Mouse (Mus musculus) hindbrain, embryonic 14.5 days (tissue): ENCODE data around the gene Gclm. TPM values are rescaled to one million over a fixed set of nuclear protein-coding genes. Genes with fewer than 3 reads are reported as not detected.

ENCODE experiments used
- ATAC-seq: fragments of 200-750 bp; cut with Nextera tagmentation; 2 replicates; pipeline ENCODE4 v1.8.0; 2017; ENCODE audit warnings: moderate number of reproducible peaks, mild to moderate bottlenecking, moderate TSS enrichment, moderate library complexity; ENCODE audit not compliant: low FRiP score
- DNase-seq: peaks from one replicate; pipeline ENCODE4 v3.0.0-alpha.2; 2015; ENCODE audit warnings: low spot score
- H3K27ac ChIP-seq: fragments of 300-500 bp; sonication (generic); 2 replicates; pipeline ENCODE4 v1.5.1; 2014; ENCODE audit warnings: mild to moderate bottlenecking, moderate library complexity
- H3K27me3 ChIP-seq: fragments of 300-500 bp; sonication (generic); 2 replicates; pipeline ENCODE4 v1.6.1; 2014; ENCODE audit warnings: mild to moderate bottlenecking, low read length, mixed read lengths; ENCODE audit not compliant: control insufficient read depth, insufficient read depth
- H3K36me3 ChIP-seq: fragments of 300-500 bp; sonication (generic); replicated peaks from 2 replicates; pipeline ENCODE4 v1.6.1; 2014; ENCODE audit not compliant: control insufficient read depth, insufficient read depth
- H3K4me1 ChIP-seq: fragments of 300-500 bp; sonication (generic); replicated peaks from 2 replicates; pipeline ENCODE4 v1.6.1; 2014; ENCODE audit warnings: antibody characterized with exemption, low read length, mixed read lengths; ENCODE audit not compliant: control insufficient read depth, insufficient read depth
- H3K4me2 ChIP-seq: fragments of 300-500 bp; sonication (generic); replicated peaks from 2 replicates; pipeline ENCODE4 v1.6.1; 2014; ENCODE audit warnings: mild to moderate bottlenecking, moderate library complexity
- H3K4me3 ChIP-seq: fragments of 300-500 bp; sonication (generic); replicated peaks from 2 replicates; pipeline ENCODE4 v1.5.1; 2014; ENCODE audit warnings: mild to moderate bottlenecking, low read length
- H3K9ac ChIP-seq: fragments of 300-500 bp; sonication (generic); 2 replicates; pipeline ENCODE4 v1.6.1; 2014
- H3K9me3 ChIP-seq: fragments of 300-500 bp; sonication (generic); 2 replicates; pipeline ENCODE4 v1.6.1; 2016; ENCODE audit warnings: low read length; ENCODE audit not compliant: control insufficient read depth
- WGBS: fragments of 180-500 bp; shearing (Covaris S2); extraction: QIAGEN DNeasy Blood & Tissue Kit; methylation state at CpG from one replicate; pipeline ENCODE4 v1.1.7; 2014; 5-methylcytosine and 5-hydroxymethylcytosine counted together
- polyA plus RNA-seq: library from polyadenylated mRNA; unstranded; fragments of >200 nt; fragmentation: Nextera tagmentation; extraction: Ambion mirVana; gene quantifications from 2 replicates; pipeline ENCODE4 v1.2.1, GENCODE M21; 2014

Gclm gene
- polyA plus RNA-seq, 1 experiment from 2014 or later: 56.6 TPM

DNA sequence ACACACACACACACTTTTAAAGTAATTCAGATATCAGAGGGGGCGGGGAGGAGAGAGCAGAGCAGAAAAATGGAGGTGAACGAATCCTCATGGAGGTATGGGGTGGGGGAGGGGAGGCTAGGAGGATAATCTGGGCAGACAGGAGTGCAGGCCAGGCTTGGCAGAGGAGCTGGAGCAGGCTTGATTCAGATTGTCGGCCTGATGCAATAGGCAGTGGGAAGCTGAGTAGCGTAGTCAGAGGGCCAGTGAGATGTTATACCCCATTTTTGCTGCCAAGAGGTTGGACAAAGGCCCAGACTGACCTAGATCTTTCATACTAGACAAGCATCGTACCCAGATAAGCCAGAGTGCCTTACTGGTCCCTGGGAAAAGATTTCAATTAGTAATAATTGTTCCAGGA, 51.6 kb downstream of the Gclm start:
- ATAC-seq (no peak), DNase-seq (no peak)
- no peak overlapping the region for H3K27ac ChIP-seq
- no peak overlapping the region for H3K4me2 ChIP-seq
- 53% methylated on average over 5 of the region's 5 CpGs for WGBS
- no peaks in the 10 kb centered on the region for H3K9me3 ChIP-seq
- H3K27me3 ChIP-seq: no peaks in the 10 kb centered on the region
- H3K4me1 ChIP-seq: peaks cover 24% of the 10 kb centered on the region
- H3K9ac ChIP-seq: no peak overlapping the region
- H3K36me3 ChIP-seq: no peaks in the 10 kb centered on the region
- no peak overlapping the region for H3K4me3 ChIP-seq

DNA sequence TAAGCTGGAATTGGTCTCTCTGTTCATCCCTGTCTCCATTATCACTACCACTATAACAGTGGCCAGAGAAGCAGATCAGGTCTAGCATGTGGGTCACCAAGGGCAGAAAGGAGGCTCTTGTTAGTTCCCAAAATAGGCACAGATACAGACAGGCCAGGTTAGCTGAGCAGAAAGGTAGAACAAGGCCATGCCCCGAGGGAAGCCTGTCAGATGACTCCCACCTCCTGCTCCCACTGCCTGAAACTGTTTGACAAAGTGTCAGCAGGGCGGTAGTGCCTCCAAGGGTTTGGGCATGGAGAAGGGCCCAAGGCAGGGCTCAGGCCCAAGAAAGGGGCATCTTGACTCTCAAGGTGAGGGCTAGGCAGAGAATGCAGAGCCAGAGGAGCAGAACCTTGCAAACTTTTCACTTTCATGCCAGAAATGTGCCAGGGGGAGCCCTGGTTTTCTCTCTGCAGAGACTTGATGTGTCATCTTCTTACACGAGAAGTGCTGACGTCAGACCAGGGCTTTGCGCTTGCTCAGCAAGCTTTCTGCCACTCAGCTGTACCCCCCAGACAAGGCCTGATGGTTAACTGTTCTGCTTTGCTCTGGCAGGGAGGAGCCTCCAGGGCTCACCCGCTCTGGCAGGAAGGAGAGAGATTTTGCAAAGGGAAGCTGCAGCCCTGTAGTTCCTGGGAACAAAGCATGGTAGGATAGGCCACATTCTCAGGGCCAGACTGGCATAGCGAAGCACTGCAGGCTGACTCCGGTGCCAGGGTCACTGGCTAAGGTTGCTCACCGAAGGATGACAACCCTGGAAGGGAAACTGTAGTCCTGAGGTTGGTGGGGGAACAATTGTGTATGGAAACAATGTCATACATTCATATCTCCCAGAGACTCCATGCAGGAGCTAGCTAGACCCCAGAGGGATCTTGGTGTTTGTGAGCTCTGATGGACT, 55.9 kb downstream of the Gclm start:
- no peaks in the 10 kb centered on the region for H3K27me3 ChIP-seq
- ATAC-seq (peak; percentile 42), DNase-seq (peak; percentile 36)
- WGBS: 66% methylated on average over 9 of the region's 9 CpGs
- H3K36me3 ChIP-seq: no peaks in the 10 kb centered on the region
- no peak overlapping the region for H3K4me3 ChIP-seq
- H3K9me3 ChIP-seq: no peaks in the 10 kb centered on the region
- peak overlapping the region; percentile 39; the same call in 1 of the 2 replicates for H3K27ac ChIP-seq
- no peak overlapping the region for H3K9ac ChIP-seq
- H3K4me1 ChIP-seq: no peaks in the 10 kb centered on the region
- no peak overlapping the region for H3K4me2 ChIP-seq

DNA sequence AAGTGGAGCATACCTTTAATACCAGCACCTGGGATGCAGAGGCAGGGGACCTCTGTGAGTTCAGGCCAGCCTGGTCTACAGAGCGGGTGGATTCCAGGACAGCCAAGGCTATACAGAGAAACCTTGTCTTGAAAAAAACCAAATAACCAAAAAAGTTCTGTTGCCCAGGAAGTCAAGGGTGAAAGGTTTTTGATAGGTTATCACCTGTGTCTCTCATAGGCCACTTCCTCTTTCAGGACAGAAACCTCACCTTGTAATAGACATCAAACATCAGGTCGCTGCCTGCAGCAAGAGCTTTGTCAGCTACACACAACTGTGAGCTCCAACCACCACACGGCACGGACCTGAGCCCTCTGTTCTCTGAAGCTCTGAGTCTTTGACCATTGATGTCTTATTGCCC, 59.2 kb downstream of the Gclm start:
- Histone ChIP-seq H3K4me1 (no peaks in the 10 kb centered on the region), H3K36me3 (no peaks in the 10 kb centered on the region), H3K9me3 (no peaks in the 10 kb centered on the region), H3K27me3 (no peaks in the 10 kb centered on the region), H3K27ac (no peak overlapping the region), H3K4me3 (no peak overlapping the region), H3K9ac (no peak overlapping the region), H3K4me2 (no peak overlapping the region)
- no peak for ATAC-seq
- WGBS: 91% methylated on average over 4 of the region's 4 CpGs
- no peak for DNase-seq

DNA sequence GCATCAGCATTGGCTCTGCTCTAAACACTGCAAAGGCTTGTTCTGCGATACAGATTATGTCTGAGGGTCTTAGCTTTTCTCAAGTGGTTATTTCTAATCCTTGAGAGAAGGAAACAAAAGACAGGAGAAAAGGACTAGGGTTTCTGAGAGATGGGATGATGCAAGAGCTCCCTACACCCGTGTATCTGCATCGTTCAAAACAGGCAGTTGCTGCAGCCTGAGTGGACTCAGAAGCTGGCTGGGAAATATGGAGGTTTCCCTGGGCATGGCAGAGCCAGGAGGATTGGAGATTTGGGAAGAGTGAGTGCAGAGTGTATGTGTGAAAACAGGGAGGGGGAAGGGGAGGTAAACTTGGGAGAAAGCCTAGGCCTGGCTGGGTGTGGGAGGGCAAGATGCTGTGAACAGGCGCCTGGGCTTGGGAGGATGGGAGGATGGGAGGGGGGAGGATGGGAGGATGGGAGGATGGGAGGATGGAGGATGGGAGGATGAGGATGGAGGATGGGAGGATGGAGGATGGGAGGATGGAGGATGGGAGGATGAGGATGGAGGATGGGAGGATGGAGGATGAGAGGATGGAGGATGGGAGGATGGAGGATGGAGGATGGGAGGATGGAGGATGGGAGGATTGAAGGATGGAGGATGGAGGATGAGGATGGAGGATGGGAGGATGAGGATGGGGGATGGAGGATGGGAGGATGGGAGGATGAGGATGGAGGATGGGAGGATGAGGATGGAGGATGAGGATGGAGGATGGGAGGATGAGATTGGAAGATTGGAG, 62.7 kb downstream of the Gclm start:
- Histone ChIP-seq H3K9me3 (no peaks in the 10 kb centered on the region), H3K27me3 (no peaks in the 10 kb centered on the region), H3K9ac (no peak overlapping the region), H3K4me2 (no peak overlapping the region), H3K4me1 (no peaks in the 10 kb centered on the region), H3K27ac (no peak overlapping the region), H3K36me3 (no peaks in the 10 kb centered on the region), H3K4me3 (no peak overlapping the region)
- WGBS: 71% methylated on average over 4 of the region's 4 CpGs
- ATAC-seq (no peak), DNase-seq (no peak)

DNA sequence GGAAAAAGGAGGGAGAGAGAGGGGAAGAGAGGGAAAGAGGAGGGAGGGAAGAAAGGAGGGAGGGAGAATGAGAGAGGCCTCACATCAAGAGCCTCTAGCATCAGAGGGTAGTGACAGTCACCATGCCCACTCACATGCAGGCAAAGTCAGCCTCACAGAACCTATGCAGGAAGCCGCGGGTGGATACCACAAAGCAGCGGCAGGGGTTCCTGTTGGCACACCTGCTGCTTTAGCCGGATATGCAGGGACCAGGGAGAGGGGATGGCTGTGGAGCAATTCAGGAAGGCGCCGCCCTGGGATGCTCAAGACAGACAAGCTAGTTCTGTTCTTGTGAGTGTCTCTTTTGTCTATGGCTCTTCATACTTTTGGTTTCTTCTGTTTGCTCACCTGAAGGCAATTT, 63.6 kb downstream of the Gclm start:
- no peak for ATAC-seq
- H3K9me3 ChIP-seq: no peaks in the 10 kb centered on the region
- H3K27me3 ChIP-seq: no peaks in the 10 kb centered on the region
- no peaks in the 10 kb centered on the region for H3K4me1 ChIP-seq
- no peak overlapping the region for H3K4me3 ChIP-seq
- no peak for DNase-seq
- H3K27ac ChIP-seq: no peak overlapping the region
- H3K4me2 ChIP-seq: no peak overlapping the region
- no peak overlapping the region for H3K9ac ChIP-seq
- WGBS: 35% methylated on average over 6 of the region's 6 CpGs
- H3K36me3 ChIP-seq: no peaks in the 10 kb centered on the region

DNA sequence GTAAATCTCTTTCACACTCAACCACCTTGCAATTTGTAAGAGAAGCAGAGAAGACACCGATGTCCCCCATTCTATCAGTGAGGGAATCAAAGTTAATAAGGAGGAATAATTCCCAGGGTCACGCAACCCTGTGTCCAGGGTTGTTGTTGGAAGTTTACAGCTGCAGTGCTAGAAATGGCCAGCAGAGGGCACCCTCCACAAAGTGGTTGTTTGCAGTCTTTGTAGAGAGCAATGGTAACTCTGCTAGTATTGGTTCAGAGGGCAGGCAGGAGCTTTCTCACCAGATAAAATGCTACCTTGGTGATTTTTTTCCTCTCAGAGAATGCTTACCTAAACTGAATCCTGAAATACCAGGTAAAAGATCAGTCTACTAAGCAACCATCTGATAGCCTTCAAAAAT, 66.7 kb downstream of the Gclm start:
- Histone ChIP-seq H3K9ac (no peak overlapping the region), H3K27me3 (no peaks in the 10 kb centered on the region), H3K4me2 (no peak overlapping the region), H3K36me3 (no peaks in the 10 kb centered on the region), H3K4me3 (no peak overlapping the region), H3K4me1 (no peaks in the 10 kb centered on the region; the same call in 1 of the 2 replicates), H3K27ac (no peak overlapping the region), H3K9me3 (no peaks in the 10 kb centered on the region)
- WGBS: 20% methylated on average over 2 of the region's 2 CpGs
- ATAC-seq: 0 out of 2 replicates have a peak, but pooled peaks have one; percentile 39
- DNase-seq: peak; percentile 93

DNA sequence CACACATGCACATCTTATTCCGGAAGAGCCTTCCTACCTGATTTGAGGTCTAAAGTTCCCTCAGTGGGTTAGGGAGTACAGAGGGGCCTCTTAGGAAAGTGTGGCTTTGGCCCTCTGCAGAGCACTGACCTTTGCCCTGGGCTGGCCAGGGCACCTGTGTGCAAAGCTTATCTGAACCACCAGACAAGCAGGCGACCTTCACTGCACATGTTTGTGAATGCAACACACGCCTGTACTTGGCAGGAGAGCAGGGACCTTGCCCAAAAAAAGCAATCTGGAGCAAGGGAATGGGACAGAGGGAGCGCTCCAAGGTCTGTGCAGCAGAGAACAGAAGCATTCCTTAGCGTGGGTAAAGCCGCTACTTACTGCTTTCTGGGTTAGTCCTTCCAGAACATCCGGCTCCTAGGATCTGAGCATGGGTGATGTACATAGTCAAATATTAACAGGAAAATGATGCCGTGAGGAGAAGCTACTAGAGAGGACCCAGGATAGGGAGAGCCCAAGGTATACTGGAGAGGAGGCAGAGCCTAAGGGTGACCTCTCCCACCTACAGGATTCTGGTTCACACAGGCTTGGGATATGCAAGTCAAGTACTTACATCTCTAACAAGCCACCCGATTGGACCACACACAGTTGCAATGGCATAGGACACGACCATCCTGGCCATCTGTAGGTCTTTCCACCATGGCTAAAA, 67.7 kb downstream of the Gclm start:
- Histone ChIP-seq H3K9me3 (no peaks in the 10 kb centered on the region), H3K4me3 (no peak overlapping the region), H3K4me1 (no peaks in the 10 kb centered on the region; the same call in 1 of the 2 replicates), H3K27ac (no peak overlapping the region), H3K4me2 (no peak overlapping the region), H3K9ac (no peak overlapping the region), H3K27me3 (no peaks in the 10 kb centered on the region), H3K36me3 (no peaks in the 10 kb centered on the region)
- ATAC-seq (no peak), DNase-seq (no peak)
- 82% methylated on average over 10 of the region's 10 CpGs for WGBS

DNA sequence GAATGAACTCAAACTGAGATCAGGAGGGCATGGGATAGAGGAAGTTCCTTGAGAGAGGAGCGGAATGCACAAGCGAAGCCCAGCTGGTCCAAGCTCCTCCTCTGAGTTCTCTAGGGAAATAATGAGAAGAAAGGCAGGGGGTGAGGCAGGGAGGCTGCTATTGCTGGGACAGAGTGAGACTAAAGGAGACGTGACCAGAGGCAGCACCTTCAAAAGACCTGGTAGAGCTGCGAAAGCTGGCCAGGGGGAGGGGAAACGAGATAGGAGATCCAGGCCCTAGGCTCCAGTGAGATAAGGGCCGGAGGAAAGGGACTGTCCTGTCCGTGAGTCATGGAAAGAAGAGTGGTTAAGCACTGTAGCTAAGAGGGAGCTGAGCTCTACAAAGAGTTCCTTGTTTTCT, 68.6 kb downstream of the Gclm start:
- Histone ChIP-seq H3K4me1 (no peaks in the 10 kb centered on the region; the same call in 1 of the 2 replicates), H3K27me3 (no peaks in the 10 kb centered on the region), H3K4me2 (no peak overlapping the region), H3K36me3 (no peaks in the 10 kb centered on the region), H3K9ac (no peak overlapping the region), H3K4me3 (no peak overlapping the region), H3K27ac (no peak overlapping the region), H3K9me3 (no peaks in the 10 kb centered on the region)
- 52% methylated on average over 7 of the region's 7 CpGs for WGBS
- DNase-seq: no peak
- no peak for ATAC-seq

DNA sequence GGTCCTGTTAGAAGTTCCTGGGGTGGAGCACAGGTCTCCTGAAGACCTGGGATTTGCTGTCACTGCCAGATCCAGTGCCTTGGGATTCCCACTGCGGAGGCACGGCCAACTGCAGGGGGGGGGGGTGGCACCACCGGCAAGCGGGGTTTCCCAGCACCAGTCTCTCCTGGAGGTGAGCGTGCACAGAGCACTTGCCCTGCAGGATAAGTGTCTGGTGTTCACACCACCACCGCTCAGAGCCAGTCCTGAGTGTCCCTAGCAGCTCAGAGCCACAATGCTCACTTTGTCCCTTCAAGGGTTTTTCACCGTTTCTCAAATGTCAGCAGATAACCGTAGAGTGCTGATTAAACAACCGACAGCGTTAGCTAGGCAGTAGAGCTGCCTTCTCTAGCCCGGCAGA, 71.3 kb downstream of the Gclm start:
- H3K9me3 ChIP-seq: no peaks in the 10 kb centered on the region
- no peak overlapping the region for H3K4me3 ChIP-seq
- no peaks in the 10 kb centered on the region; the same call in 1 of the 2 replicates for H3K4me1 ChIP-seq
- no peaks in the 10 kb centered on the region for H3K27me3 ChIP-seq
- ATAC-seq (0 out of 2 replicates have a peak, but pooled peaks have one; percentile 29), DNase-seq (no peak)
- no peak overlapping the region; the same call in 1 of the 2 replicates for H3K9ac ChIP-seq
- no peak overlapping the region for H3K27ac ChIP-seq
- peak overlapping the region; percentile 33 for H3K4me2 ChIP-seq
- 17% methylated on average over 11 of the region's 11 CpGs for WGBS
- no peaks in the 10 kb centered on the region for H3K36me3 ChIP-seq
